Mouse (Mus musculus) intestine, embryonic 15.5 days (tissue): ENCODE results near the gene Fcmr. TPM values are rescaled to one million over a fixed set of nuclear protein-coding genes. Genes with fewer than 3 reads are reported as not detected.

Experiments
- ATAC-seq: fragments of 200-750 bp; cut with Nextera tagmentation; 2 replicates; pipeline ENCODE4 v1.8.0; 2017; ENCODE audit warnings: moderate TSS enrichment, moderate library complexity
- H3K27ac ChIP-seq: fragments of 300-500 bp; sonication (generic); 2 replicates; pipeline ENCODE4 v1.5.1; 2015; ENCODE audit warnings: mild to moderate bottlenecking, inconsistent platforms
- H3K27me3 ChIP-seq: fragments of 300-500 bp; sonication (generic); replicated peaks from 2 replicates; pipeline ENCODE4 v1.6.1; 2015; ENCODE audit warnings: inconsistent platforms
- H3K36me3 ChIP-seq: fragments of 300-500 bp; sonication (generic); 2 replicates; pipeline ENCODE4 v1.6.1; 2015; ENCODE audit warnings: inconsistent platforms
- H3K4me1 ChIP-seq: fragments of 300-500 bp; sonication (generic); replicated peaks from 2 replicates; pipeline ENCODE4 v1.6.1; 2015; ENCODE audit warnings: inconsistent platforms
- H3K4me2 ChIP-seq: fragments of 300-500 bp; sonication (generic); replicated peaks from 2 replicates; pipeline ENCODE4 v1.6.1; 2015; ENCODE audit warnings: mild to moderate bottlenecking, inconsistent platforms
- H3K4me3 ChIP-seq: fragments of 300-500 bp; sonication (generic); replicated peaks from 2 replicates; pipeline ENCODE4 v1.5.1; 2015; ENCODE audit warnings: inconsistent platforms
- H3K9ac ChIP-seq: fragments of 300-500 bp; sonication (generic); 2 replicates; pipeline ENCODE4 v1.6.1; 2015; ENCODE audit warnings: inconsistent platforms
- H3K9me3 ChIP-seq: fragments of 300-500 bp; sonication (generic); 2 replicates; pipeline ENCODE4 v1.6.1; 2016; ENCODE audit warnings: inconsistent platforms
- WGBS: fragments of 180-500 bp; shearing (Covaris S2); methylation state at CpG from one replicate; pipeline ENCODE4 v1.1.7; 2015; 5-methylcytosine and 5-hydroxymethylcytosine counted together
- polyA plus RNA-seq: library from polyadenylated mRNA; unstranded; fragments of >200 nt; fragmentation: Nextera tagmentation; extraction: Ambion mirVana; gene quantifications from 2 replicates; pipeline ENCODE4 v1.2.1, GENCODE M21; 2015

Fcmr gene
- polyA plus RNA-seq, 1 experiment from 2014 or later = 5.7 TPM

- Histone ChIP-seq H3K9ac (no peak overlapping the region), H3K4me1 (no peaks in the 10 kb centered on the region), H3K27me3 (no peaks in the 10 kb centered on the region), H3K4me3 (no peak overlapping the region), H3K36me3 (no peaks in the 10 kb centered on the region), H3K4me2 (no peak overlapping the region), H3K27ac (no peak overlapping the region), H3K9me3 (no peaks in the 10 kb centered on the region)
- 14% methylated on average over 1 of the region's 1 CpGs for WGBS
- ATAC-seq = no peak
Measured at GRCm38 (mm10) chr1:130918323-130918980, 53.0 kb downstream of the Fcmr start.

- no peak for ATAC-seq
- H3K27ac ChIP-seq = no peak overlapping the region
- H3K4me1 ChIP-seq = no peaks in the 10 kb centered on the region
- no peak overlapping the region for H3K9ac ChIP-seq
- H3K36me3 ChIP-seq = no peaks in the 10 kb centered on the region
- no peak overlapping the region for H3K4me2 ChIP-seq
- H3K9me3 ChIP-seq = no peaks in the 10 kb centered on the region
- H3K27me3 ChIP-seq = no peaks in the 10 kb centered on the region
- H3K4me3 ChIP-seq = no peak overlapping the region
Measured at GRCm38 (mm10) chr1:130926484-130926883, 61.0 kb downstream of the Fcmr start.

Other genes with a start within 250 kb of the Fcmr start
- 0.10 TPM in 1 of 2 replicates, not detected in the other for gene Zp3r, start 236.0 kb upstream of the Fcmr start, polyA plus RNA-seq
- 2.4 and 2.6 TPM in 2 replicates for gene C4bp, start 204.0 kb upstream of the Fcmr start, polyA plus RNA-seq
- not detected in 2 replicates for gene Gm29427, start 149.9 kb upstream of the Fcmr start, polyA plus RNA-seq
- gene Yod1, start 148.3 kb upstream of the Fcmr start, polyA plus RNA-seq = 10.2 and 10.5 TPM in 2 replicates
- 10.8 and 11.2 TPM in 2 replicates for gene Pfkfb2, start 136.4 kb upstream of the Fcmr start, polyA plus RNA-seq
- 58.1 and 62.2 TPM in 2 replicates for gene AA986860, start 133.7 kb upstream of the Fcmr start, polyA plus RNA-seq
- gene Fcamr, start 64.8 kb upstream of the Fcmr start, polyA plus RNA-seq = 0.18 and 0.21 TPM in 2 replicates
- 0.96 and 2.5 TPM in 2 replicates for gene Pigr, start 39.0 kb upstream of the Fcmr start, polyA plus RNA-seq
- gene Il24, start 21.8 kb downstream of the Fcmr start, polyA plus RNA-seq = not detected in 2 replicates
- not detected in 2 replicates for gene Il20, start 45.8 kb downstream of the Fcmr start, polyA plus RNA-seq
- 0.20 and 0.33 TPM in 2 replicates for gene Il19, start 74.4 kb downstream of the Fcmr start, polyA plus RNA-seq
- gene Il10, start 154.2 kb downstream of the Fcmr start, polyA plus RNA-seq = not detected in 2 replicates
- 42.6 and 44.5 TPM in 2 replicates for gene Mapkapk2, start 232.2 kb downstream of the Fcmr start, polyA plus RNA-seq